Mouse (Mus musculus) left cerebral cortex, adult 2 months (tissue): ENCODE data around the gene Vmn1r233. TPM values are rescaled to one million over a fixed set of nuclear protein-coding genes. Genes with fewer than 3 reads are reported as not detected.

Experiments used
- DNase-seq, 2 experiments: peaks; one replicate each; pipeline ENCODE4 v3.0.0; 2021 to 2022; ENCODE audit warnings: low spot score in 2 of 2, mixed read lengths in 1 of 2; ENCODE audit errors: extremely low spot score in 1 of 2
- H3K27ac ChIP-seq: fragments of 200-600 bp; 2 replicates; pipeline ENCODE4 v1.8.1; 2022
- H3K4me3 ChIP-seq: fragments of 200-600 bp; 2 replicates; pipeline ENCODE4 v1.8.1; 2022
- CTCF ChIP-seq: fragments of 200-600 bp; IDR thresholded peaks from 2 replicates; pipeline ENCODE4 v1.8.1; 2022; ENCODE audit warnings: antibody characterized with exemption, mild to moderate bottlenecking, moderate library complexity
- intact Hi-C: fragments of 180-260 bp; cut with DNase I; formaldehyde crosslinking; loops from one replicate; pipeline ENCODE4 v1.15.1; 2025
- total RNA-seq, 2 experiments: library from RNA; stranded (reverse); gene quantifications; 2 replicates each; pipeline ENCODE4 v1.2.3; 2021

Vmn1r233 gene
- total RNA-seq, 2 experiments from 2014 or later = not detected

GRCm38 (mm10) chr17:20944226-20944625, 52.0 kb downstream of the Vmn1r233 start:
- Histone ChIP-seq H3K27ac (peak overlapping the region; percentile 98), H3K4me3 (peak overlapping the region; percentile 64)
- TF ChIP-seq CTCF = no peak
- intact Hi-C loops = loop anchor here (10.0 kb wide), 3 partner anchors 591 to 1481 kb away; partner anchors contain the start of genes Zfp52, Zfp946 and Zfp948
- no peak for DNase-seq

Other genes starting within 250 kb of the Vmn1r233 start
- not detected for gene Vmn1r228, start 210.3 kb downstream of the Vmn1r233 start, total RNA-seq
- under 1 TPM; 0.05 to 0.14 TPM for gene Vmn1r229, start 184.9 kb downstream of the Vmn1r233 start, total RNA-seq
- gene Vmn1r230, start 156.0 kb downstream of the Vmn1r233 start, total RNA-seq = not detected
- gene Vmn1r231, start 91.4 kb downstream of the Vmn1r233 start, total RNA-seq = not detected
- gene Vmn1r232, start 76.8 kb downstream of the Vmn1r233 start, total RNA-seq = not detected
- gene Ppp2r1a, start 51.2 kb downstream of the Vmn1r233 start, total RNA-seq = 100 to 1,000 TPM; 537 to 542 TPM
- 10 to 100 TPM; 19.7 to 22.4 TPM for gene Zfp160, start 12.4 kb upstream of the Vmn1r233 start, total RNA-seq
- not detected for gene Vmn1r234, start 229.6 kb upstream of the Vmn1r233 start, total RNA-seq